ENCODE assay signal across 9 mouse cellular contexts in the genomic region with DNA sequence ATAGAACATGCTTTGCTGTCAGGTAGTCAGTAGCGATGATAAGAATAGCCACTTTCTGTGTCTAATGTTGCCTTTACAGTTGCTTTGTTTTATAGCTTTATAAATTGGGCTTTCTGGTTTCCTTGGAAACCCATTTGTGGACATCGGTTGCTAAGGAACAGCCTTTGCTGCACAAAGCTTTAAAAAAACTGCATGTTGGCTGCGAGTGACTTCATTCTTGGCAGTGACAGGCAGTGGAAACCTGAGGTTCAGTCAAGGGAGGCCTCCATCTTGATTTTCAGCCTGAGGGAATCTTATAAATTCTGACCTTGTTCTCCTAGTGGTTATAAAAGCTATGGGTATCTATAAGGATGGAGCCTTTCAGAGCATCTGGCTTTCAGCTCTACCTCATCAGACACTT. TPM values are rescaled to one million over a fixed set of nuclear protein-coding genes. Genes with fewer than 3 reads are reported as not detected.
A peak's percentile ranks its signal among the peaks of the same experiment; 100 is the strongest.
DNase-seq lines count a peak whose midpoint lies in the region; ATAC-seq and TF ChIP-seq lines count a peak whose summit lies in the region.
"Had no signal": no experiment of that assay in that cellular context is flagged by ENCODE, and none has a peak within 500 bp of the region (broad histone marks: within the 10 kb centered on the region; RNA-seq: fewer than 3 reads in every experiment).

No protein-coding gene starts in this region.

- no peak overlapping the region for H3K27ac ChIP-seq in heart, adult 2 months
- H3K27ac ChIP-seq in cortical plate, adult 2 months (ENCODE audit: insufficient read depth, low read length): 0 out of 2 replicates have a peak overlapping the region, but pooled peaks have one; percentile 71
- H3K27ac ChIP-seq in hindbrain, embryonic 16.5 days (ENCODE audit: low read depth, low read length): peak overlapping the region; percentile 63
- H3K27ac ChIP-seq in midbrain, embryonic 14.5 days (replicated peaks; ENCODE audit: low read depth, low read length): peak overlapping the region; percentile 81

- TF ChIP-seq CTCF in heart, adult 2 months (IDR thresholded peaks at IDR 0.05): no peak
- TF ChIP-seq CTCF in cortical plate, adult 2 months (IDR thresholded peaks at IDR 0.05; ENCODE audit: extremely low read depth, insufficient read depth, low read length): no peak

- H3K79me2 ChIP-seq in heart, adult 2 months (replicated peaks; ENCODE audit: control insufficient read depth, insufficient read depth, low read length): no peaks in the 10 kb centered on the region

- 43% methylated on average over 3 of the region's 3 CpGs for WGBS in heart, adult 2 months
- 15% methylated on average over 3 of the region's 3 CpGs for WGBS in hindbrain, embryonic 16.5 days
- 10% methylated on average over 3 of the region's 3 CpGs for WGBS in midbrain, embryonic 14.5 days

- H3K4me3 ChIP-seq in heart, adult 2 months: no peak overlapping the region
- no peak overlapping the region for H3K4me3 ChIP-seq in cortical plate, adult 2 months (ENCODE audit: insufficient read depth, low read length)
- H3K4me3 ChIP-seq in hindbrain, embryonic 16.5 days (ENCODE audit: low read length): no peak overlapping the region
- H3K4me3 ChIP-seq in midbrain, embryonic 14.5 days (replicated peaks; ENCODE audit: low read depth, low read length): no peak overlapping the region

- no peak overlapping the region for H3K9ac ChIP-seq in heart, adult 2 months (ENCODE audit: low read depth, low read length)
- H3K9ac ChIP-seq in hindbrain, embryonic 16.5 days (ENCODE audit: low read depth, low read length): no peak overlapping the region
- no peak overlapping the region; the same call in 1 of the 2 replicates for H3K9ac ChIP-seq in midbrain, embryonic 14.5 days (replicated peaks; ENCODE audit: low read length)

- H3K4me2 ChIP-seq in hindbrain, embryonic 16.5 days (ENCODE audit: low read length): no peak overlapping the region
- peak overlapping the region; percentile 26 for H3K4me2 ChIP-seq in midbrain, embryonic 14.5 days (ENCODE audit: low read length)

- H3K4me1 ChIP-seq in heart, adult 2 months (ENCODE audit: control insufficient read depth, insufficient read depth, low read length): no peaks in the 10 kb centered on the region
- peaks cover 21% of the 10 kb centered on the region for H3K4me1 ChIP-seq in cortical plate, adult 2 months (ENCODE audit: control insufficient read depth, insufficient read depth, low read length)
- peaks cover 20% of the 10 kb centered on the region for H3K4me1 ChIP-seq in hindbrain, embryonic 16.5 days (ENCODE audit: control insufficient read depth, insufficient read depth, low read depth, low read length)
- peaks cover 27% of the 10 kb centered on the region for H3K4me1 ChIP-seq in midbrain, embryonic 14.5 days (ENCODE audit: control insufficient read depth, insufficient read depth, low read length)

- peak; percentile 70 for DNase-seq in heart, adult 11 months
- DNase-seq in heart, adult 2 months: no peak
- DNase-seq in midbrain, embryonic 14.5 days: peak; percentile 87
- no peak for DNase-seq in gastrocnemius, postnatal 25 days
- DNase-seq: kidney, postnatal 14 days had no signal

- intact Hi-C loops in heart, adult 2 months (cut with DNase I): no loop called here

- TF ChIP-seq POLR2A in heart, adult 2 months (IDR thresholded peaks at IDR 0.05; ENCODE audit: insufficient read depth, low read depth, low read length): no peak
- TF ChIP-seq POLR2A in cortical plate, adult 2 months (IDR thresholded peaks at IDR 0.05; ENCODE audit: extremely low read depth, insufficient read depth, low read length): no peak

- no peak for TF ChIP-seq EP300 in heart, adult 2 months (IDR thresholded peaks at IDR 0.05; ENCODE audit: insufficient read depth, low read depth, low read length)

- peak; percentile 67 for ATAC-seq in hindbrain, embryonic 16.5 days
- no peak; the same call in 1 of the 2 replicates for ATAC-seq in midbrain, embryonic 14.5 days (ENCODE audit: low FRiP score, low TSS enrichment)
- no peak for ATAC-seq in granulocyte monocyte progenitor cell, adult 5-6 weeks (replicated peaks; ENCODE audit: poor library complexity, severe bottlenecking)
- no peak for ATAC-seq in monocyte, adult 5-6 weeks (replicated peaks; ENCODE audit: insufficient number of reproducible peaks, low FRiP score, low TSS enrichment, poor library complexity, severe bottlenecking)

- no peaks in the 10 kb centered on the region for H3K36me3 ChIP-seq in heart, adult 2 months (ENCODE audit: control insufficient read depth, insufficient read depth, low read length)
- H3K36me3 ChIP-seq in hindbrain, embryonic 16.5 days (ENCODE audit: control insufficient read depth, insufficient read depth, low read length): no peaks in the 10 kb centered on the region
- H3K36me3 ChIP-seq in midbrain, embryonic 14.5 days (ENCODE audit: control insufficient read depth, insufficient read depth, low read length): no peaks in the 10 kb centered on the region

- H3K27me3 ChIP-seq in heart, adult 2 months (ENCODE audit: control insufficient read depth, insufficient read depth, low read length): no peaks in the 10 kb centered on the region
- H3K27me3 ChIP-seq in hindbrain, embryonic 16.5 days (replicated peaks; ENCODE audit: control insufficient read depth, insufficient read depth, low read length): no peaks in the 10 kb centered on the region
- no peaks in the 10 kb centered on the region for H3K27me3 ChIP-seq in midbrain, embryonic 14.5 days (ENCODE audit: control insufficient read depth, insufficient read depth, low read length)

- H3K9me3 ChIP-seq in hindbrain, embryonic 16.5 days (ENCODE audit: control insufficient read depth, low read length): no peaks in the 10 kb centered on the region
- H3K9me3 ChIP-seq in midbrain, embryonic 14.5 days (ENCODE audit: control insufficient read depth, low read length): no peaks in the 10 kb centered on the region

RNA-seq across cellular contexts. Expression of a gene that starts 42.1 kb away (rescaled TPM):
- 1 to 10 TPM; 3.6 to 5.6 TPM for total RNA-seq in heart, adult 2 months (2021)
- 1.2 and 1.8 TPM in 2 replicates for polyA plus RNA-seq in heart, adult 2 months (2012; rRNA removed)
- polyA plus RNA-seq in cortical plate, adult 2 months (2012; rRNA removed): 333 and 339 TPM in 2 replicates
- 234 and 262 TPM in 2 replicates for polyA plus RNA-seq in hindbrain, embryonic 16.5 days (2015; fragmentation: Nextera tagmentation; extraction: Ambion mirVana)
- 278 and 323 TPM in 2 replicates for polyA plus RNA-seq in midbrain, embryonic 14.5 days (2014; fragmentation: Nextera tagmentation; extraction: Ambion mirVana)
- 1 to 10 TPM; 6.3 to 9.1 TPM for total RNA-seq in gastrocnemius, postnatal 25 days (2021)
- total RNA-seq in granulocyte monocyte progenitor cell, adult 5-6 weeks (2014; fragmentation: Nextera tagmentation): not detected in 2 replicates
- not detected in 2 replicates for total RNA-seq in granulocyte monocyte progenitor cell, adult 5-6 weeks (2017)
- total RNA-seq in monocyte, adult 5-6 weeks (2017): not detected in 3 replicates

Comparison
In these comparisons a context has a peak if more than half of its experiments do, and no peak if none do; other contexts are left out.
1. DNase-seq: peak in heart, adult 11 months (single experiment) and midbrain, embryonic 14.5 days (single experiment); none in heart, adult 2 months (0 of 2) and gastrocnemius, postnatal 25 days (single experiment).